Mouse (Mus musculus): ENCODE data around the gene Med16. TPM values are rescaled to one million over a fixed set of nuclear protein-coding genes. Genes with fewer than 3 reads are reported as not detected.

Gene Med16
- polyA plus RNA-seq, 1 experiment = 57.1 TPM

DNA sequence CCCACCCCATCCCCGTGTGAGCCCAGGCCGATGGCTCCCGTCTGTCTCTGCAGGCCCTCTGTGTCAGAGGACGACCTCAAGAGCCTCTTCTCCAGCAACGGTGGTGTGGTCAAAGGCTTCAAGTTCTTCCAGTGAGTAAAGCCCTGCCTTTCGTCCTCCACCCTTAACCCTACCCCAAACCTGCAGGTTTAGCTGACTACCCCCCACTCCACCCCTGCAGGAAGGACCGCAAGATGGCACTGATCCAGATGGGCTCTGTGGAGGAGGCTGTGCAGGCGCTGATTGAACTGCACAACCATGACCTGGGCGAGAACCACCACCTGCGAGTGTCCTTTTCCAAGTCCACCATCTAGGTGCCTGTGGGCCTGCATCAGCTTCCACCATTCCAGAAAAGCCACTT, 45.8 kb downstream of the Med16 start:
- H3K36me3 ChIP-seq (ENCODE audit: control insufficient read depth, insufficient read depth, low read length) = peaks cover 20% of the 10 kb centered on the region
- H3K4me1 ChIP-seq (ENCODE audit: control insufficient read depth, insufficient read depth, low read length) = peaks cover 51% of the 10 kb centered on the region
- no peak overlapping the region for H3K4me3 ChIP-seq (ENCODE audit: insufficient read depth, low read depth, low read length)
- DNase-seq = peak; percentile 30
- TF ChIP-seq CTCF (conservative IDR thresholded peaks at IDR 0.05; ENCODE audit: insufficient read depth, insufficient read length, low read depth, low read length) = no peak
- no peak for TF ChIP-seq POLR2A (IDR thresholded peaks at IDR 0.05; ENCODE audit: low read depth, low read length)
- no peak overlapping the region for H3K27ac ChIP-seq (ENCODE audit: insufficient read depth, low read depth, low read length)
- WGBS = 34% methylated on average over 10 of the region's 10 CpGs
- H3K27me3 ChIP-seq (replicated peaks; ENCODE audit: control insufficient read depth, insufficient read depth, low read length) = no peaks in the 10 kb centered on the region

DNA sequence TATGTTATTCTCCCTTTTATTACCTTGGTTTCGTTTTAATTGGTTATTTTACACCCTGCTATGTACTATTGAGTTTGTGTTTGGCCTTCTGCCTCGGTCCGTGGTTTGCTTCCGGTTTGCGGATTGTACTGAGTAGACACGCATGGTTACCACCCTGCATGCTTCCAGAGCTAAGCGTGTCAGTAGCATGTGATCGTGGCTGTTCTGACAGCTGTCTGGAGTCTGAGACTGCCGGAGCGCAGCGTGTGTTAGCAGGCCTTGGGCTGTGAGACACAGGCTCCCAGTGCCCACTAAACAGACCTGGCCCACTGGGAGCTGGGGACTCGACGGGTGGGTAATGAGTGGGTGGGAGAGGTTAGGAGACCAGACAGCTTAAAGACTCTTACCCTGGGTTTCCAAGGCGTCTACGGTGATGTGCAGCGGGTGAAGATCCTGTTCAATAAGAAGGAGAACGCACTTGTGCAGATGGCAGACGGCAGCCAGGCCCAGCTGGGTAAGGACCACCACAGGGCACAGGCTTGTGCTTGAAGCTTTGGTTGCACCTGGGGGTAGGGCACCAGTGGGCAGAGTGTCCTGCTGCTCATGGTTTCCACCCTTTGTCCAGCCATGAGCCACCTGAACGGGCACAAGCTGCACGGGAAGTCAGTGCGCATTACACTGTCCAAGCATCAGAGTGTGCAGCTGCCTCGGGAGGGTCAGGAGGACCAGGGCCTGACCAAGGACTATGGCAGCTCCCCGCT, 46.5 kb downstream of the Med16 start:
- peaks cover 58% of the 10 kb centered on the region for H3K4me1 ChIP-seq (ENCODE audit: control insufficient read depth, insufficient read depth, low read length)
- DNase-seq = peak; percentile 59
- H3K4me3 ChIP-seq (ENCODE audit: insufficient read depth, low read depth, low read length) = no peak overlapping the region
- WGBS = 44% methylated on average over 23 of the region's 23 CpGs
- H3K27ac ChIP-seq (ENCODE audit: insufficient read depth, low read depth, low read length) = peak overlapping the region; percentile 34; the same call in 1 of the 2 replicates
- H3K27me3 ChIP-seq (replicated peaks; ENCODE audit: control insufficient read depth, insufficient read depth, low read length) = no peaks in the 10 kb centered on the region
- no peak for TF ChIP-seq CTCF (conservative IDR thresholded peaks at IDR 0.05; ENCODE audit: insufficient read depth, insufficient read length, low read depth, low read length)
- TF ChIP-seq POLR2A (IDR thresholded peaks at IDR 0.05; ENCODE audit: low read depth, low read length) = no peak
- H3K36me3 ChIP-seq (ENCODE audit: control insufficient read depth, insufficient read depth, low read length) = peaks cover 20% of the 10 kb centered on the region

DNA sequence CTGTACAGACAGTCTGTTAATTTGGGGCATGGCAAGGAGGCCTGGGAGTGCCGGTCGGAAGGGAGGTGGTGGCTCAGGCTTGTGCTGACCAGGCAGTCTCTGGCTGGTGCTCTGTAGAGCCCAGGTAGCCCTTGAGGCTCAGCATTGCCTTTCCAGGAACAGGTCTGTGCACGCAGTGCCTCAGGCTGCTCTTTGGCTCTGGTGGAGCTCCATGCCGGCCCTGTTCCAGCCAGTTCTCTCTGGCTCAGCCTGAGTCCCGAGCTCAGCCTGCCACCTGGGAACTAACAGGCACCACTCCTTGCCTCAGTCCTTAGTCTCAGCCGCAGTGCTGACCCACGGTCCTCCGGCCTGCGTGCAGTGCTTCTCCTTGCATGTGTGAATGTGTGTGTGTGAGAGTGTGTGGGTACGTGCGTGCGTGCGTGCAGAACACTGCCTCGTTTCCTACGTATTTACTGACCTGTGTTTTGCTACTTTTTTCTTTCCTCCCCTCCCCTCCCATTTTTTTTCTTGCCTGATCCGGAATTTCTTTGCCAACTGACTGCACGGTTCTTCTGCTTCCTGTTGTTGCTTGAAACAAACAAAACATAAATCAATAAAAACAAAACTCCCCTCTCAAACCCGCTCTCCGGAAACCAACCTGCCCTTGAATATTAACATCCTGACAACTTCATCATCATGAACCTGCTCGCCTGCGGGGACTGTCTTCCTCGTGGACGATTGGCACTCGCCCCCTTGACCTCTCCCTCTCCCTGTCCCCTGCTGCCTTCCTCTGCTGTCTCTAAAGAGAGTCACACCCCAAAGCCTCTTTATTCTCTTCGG, 47.3 kb downstream of the Med16 start:
- H3K4me3 ChIP-seq (ENCODE audit: insufficient read depth, low read depth, low read length) = no peak overlapping the region
- WGBS = 19% methylated on average over 25 of the region's 25 CpGs
- H3K27ac ChIP-seq (ENCODE audit: insufficient read depth, low read depth, low read length) = peak overlapping the region; percentile 79
- peak; percentile 88 for DNase-seq
- H3K4me1 ChIP-seq (ENCODE audit: control insufficient read depth, insufficient read depth, low read length) = peaks cover 66% of the 10 kb centered on the region
- TF ChIP-seq CTCF (conservative IDR thresholded peaks at IDR 0.05; ENCODE audit: insufficient read depth, insufficient read length, low read depth, low read length) = no peak
- no peak for TF ChIP-seq POLR2A (IDR thresholded peaks at IDR 0.05; ENCODE audit: low read depth, low read length)
- H3K36me3 ChIP-seq (ENCODE audit: control insufficient read depth, insufficient read depth, low read length) = peaks cover 20% of the 10 kb centered on the region
- no peaks in the 10 kb centered on the region for H3K27me3 ChIP-seq (replicated peaks; ENCODE audit: control insufficient read depth, insufficient read depth, low read length)

DNA sequence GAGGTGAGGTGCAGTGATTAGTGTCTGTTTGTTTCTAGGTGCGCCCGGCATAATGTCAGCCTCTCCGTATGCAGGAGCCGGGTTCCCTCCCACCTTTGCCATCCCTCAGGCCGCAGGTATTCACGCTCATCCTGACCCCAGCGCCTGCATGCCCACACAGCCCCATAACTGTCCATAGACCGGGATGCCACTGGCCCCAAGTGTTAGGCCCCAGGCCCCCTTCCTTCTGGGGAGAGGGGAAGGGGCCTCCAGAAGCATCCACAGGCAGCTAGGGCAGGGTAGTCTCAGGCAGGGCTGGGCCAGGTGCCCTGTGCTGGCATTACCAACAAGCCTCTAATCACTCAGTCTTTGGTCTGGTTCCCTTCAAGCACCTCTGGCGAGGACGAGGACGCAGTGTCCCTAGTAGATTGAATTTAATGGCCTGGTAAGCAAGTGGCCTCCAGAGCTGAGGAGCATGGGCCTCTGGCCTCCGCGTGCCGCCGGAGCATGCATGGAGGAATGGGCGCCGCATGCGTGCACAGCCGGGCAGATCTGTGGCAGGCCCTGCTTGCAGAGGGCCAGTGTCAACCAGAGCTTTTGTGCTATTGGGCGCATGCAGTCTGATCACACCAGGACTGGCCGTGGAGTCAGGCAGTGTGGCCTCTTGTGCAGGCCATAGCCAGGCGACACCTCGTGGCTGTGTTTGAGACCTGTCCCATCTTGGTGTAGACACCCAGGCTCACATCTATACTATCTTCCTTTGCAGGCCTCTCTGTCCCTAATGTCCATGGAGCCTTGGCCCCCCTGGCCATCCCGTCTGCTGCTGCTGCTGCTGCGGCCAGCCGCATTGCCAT, 48.4 kb downstream of the Med16 start:
- peaks cover 62% of the 10 kb centered on the region for H3K4me1 ChIP-seq (ENCODE audit: control insufficient read depth, insufficient read depth, low read length)
- peak; percentile 28 for DNase-seq
- TF ChIP-seq POLR2A (IDR thresholded peaks at IDR 0.05; ENCODE audit: low read depth, low read length) (no peak), CTCF (conservative IDR thresholded peaks at IDR 0.05; ENCODE audit: insufficient read depth, insufficient read length, low read depth, low read length) (no peak)
- peaks cover 20% of the 10 kb centered on the region for H3K36me3 ChIP-seq (ENCODE audit: control insufficient read depth, insufficient read depth, low read length)
- no peaks in the 10 kb centered on the region for H3K27me3 ChIP-seq (replicated peaks; ENCODE audit: control insufficient read depth, insufficient read depth, low read length)
- H3K27ac ChIP-seq (ENCODE audit: insufficient read depth, low read depth, low read length) = peak overlapping the region; percentile 79; the same call in 1 of the 2 replicates
- no peak overlapping the region for H3K4me3 ChIP-seq (ENCODE audit: insufficient read depth, low read depth, low read length)
- WGBS = 71% methylated on average over 26 of the region's 26 CpGs

DNA sequence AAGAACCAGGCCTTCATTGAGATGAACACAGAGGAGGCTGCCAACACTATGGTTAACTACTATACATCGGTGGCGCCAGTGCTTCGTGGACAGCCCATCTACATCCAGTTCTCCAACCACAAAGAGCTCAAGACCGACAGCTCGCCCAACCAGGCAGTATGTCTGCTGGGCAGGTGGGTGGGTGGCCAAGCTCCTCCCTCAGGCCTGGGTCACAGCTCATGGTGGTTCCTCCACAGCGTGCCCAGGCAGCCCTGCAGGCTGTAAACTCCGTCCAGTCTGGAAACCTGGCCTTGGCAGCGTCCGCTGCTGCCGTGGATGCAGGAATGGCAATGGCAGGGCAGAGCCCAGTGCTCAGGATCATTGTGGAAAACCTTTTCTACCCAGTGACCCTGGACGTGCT, 49.6 kb downstream of the Med16 start:
- Histone ChIP-seq H3K4me1 (ENCODE audit: control insufficient read depth, insufficient read depth, low read length) (peaks cover 62% of the 10 kb centered on the region), H3K4me3 (ENCODE audit: insufficient read depth, low read depth, low read length) (no peak overlapping the region), H3K27ac (ENCODE audit: insufficient read depth, low read depth, low read length) (no peak overlapping the region), H3K36me3 (ENCODE audit: control insufficient read depth, insufficient read depth, low read length) (peaks cover 20% of the 10 kb centered on the region), H3K27me3 (replicated peaks; ENCODE audit: control insufficient read depth, insufficient read depth, low read length) (no peaks in the 10 kb centered on the region)
- DNase-seq = no peak
- TF ChIP-seq CTCF (conservative IDR thresholded peaks at IDR 0.05; ENCODE audit: insufficient read depth, insufficient read length, low read depth, low read length) (no peak), POLR2A (IDR thresholded peaks at IDR 0.05; ENCODE audit: low read depth, low read length) (no peak)
- WGBS = 40% methylated on average over 11 of the region's 11 CpGs

DNA sequence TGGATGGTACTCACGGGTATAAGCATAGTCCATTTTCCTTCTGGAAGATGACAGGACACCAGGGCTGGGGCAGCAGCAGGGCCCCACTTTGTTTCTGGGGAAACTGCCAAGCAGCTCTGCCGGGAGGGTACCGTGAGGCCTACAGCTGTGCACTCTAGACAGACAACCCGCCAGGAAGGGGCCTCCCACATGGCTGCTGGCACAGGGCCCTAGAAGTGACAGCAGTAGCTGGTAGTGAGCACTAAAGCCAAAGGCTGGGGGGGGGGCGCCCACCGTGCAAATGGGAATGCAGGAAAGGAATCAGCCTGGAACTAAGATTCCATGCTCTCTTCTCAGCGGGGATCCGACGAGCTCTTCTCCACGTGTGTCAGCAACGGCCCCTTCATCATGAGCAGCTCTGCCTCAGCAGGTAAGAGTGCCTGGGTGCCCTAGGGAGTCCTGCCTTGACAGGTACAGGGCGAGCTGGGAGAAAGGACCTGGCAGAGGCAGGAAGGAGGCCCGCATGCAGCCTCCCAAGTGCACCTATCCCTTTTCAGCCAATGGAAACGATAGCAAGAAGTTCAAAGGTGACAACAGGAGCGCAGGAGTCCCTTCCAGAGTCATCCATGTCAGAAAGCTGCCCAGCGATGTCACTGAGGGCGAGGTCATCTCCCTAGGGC, 50.2 kb downstream of the Med16 start:
- TF ChIP-seq POLR2A (IDR thresholded peaks at IDR 0.05; ENCODE audit: low read depth, low read length) (no peak), CTCF (conservative IDR thresholded peaks at IDR 0.05; ENCODE audit: insufficient read depth, insufficient read length, low read depth, low read length) (no peak)
- Histone ChIP-seq H3K4me1 (ENCODE audit: control insufficient read depth, insufficient read depth, low read length) (peaks cover 64% of the 10 kb centered on the region), H3K27ac (ENCODE audit: insufficient read depth, low read depth, low read length) (peak overlapping the region; percentile 5; the same call in 1 of the 2 replicates), H3K36me3 (ENCODE audit: control insufficient read depth, insufficient read depth, low read length) (peaks cover 20% of the 10 kb centered on the region), H3K4me3 (ENCODE audit: insufficient read depth, low read depth, low read length) (no peak overlapping the region), H3K27me3 (replicated peaks; ENCODE audit: control insufficient read depth, insufficient read depth, low read length) (no peaks in the 10 kb centered on the region)
- DNase-seq = peak; percentile 85
- 16% methylated on average over 17 of the region's 17 CpGs for whole genome bisulfite sequencing

All from kidney, adult 2 months (tissue).